Mouse (Mus musculus): Measurements from ENCODE around the gene Riox2.
"Not testable (repeated sequence)": the region's sequence is repeated elsewhere in the genome, so short reads cannot be mapped to it uniquely, and the experiment has no call there.

Gene Riox2

GRCm38 (mm10) chr16:59471637-59472278, at the start of gene Riox2:
TSS of gene Riox2 (plus strand) at chr16:59471775.
- peak; percentile 61 for DNase-seq (ENCODE audit: low read depth, low spot score)

- DNase-seq (ENCODE audit: low read depth, low spot score): no peak
These were observed 43.6 kb upstream of the Riox2 start for GRCm38 (mm10) chr16:59427960-59428359.

- DNase-seq (ENCODE audit: low read depth, low spot score): no peak
These were observed 38.4 kb upstream of the Riox2 start for GRCm38 (mm10) chr16:59433181-59433580.

GRCm38 (mm10) chr16:59444880-59445559, 26.6 kb upstream of the Riox2 start:
- no peak for DNase-seq (ENCODE audit: low read depth, low spot score)

- no peak for DNase-seq (ENCODE audit: low read depth, low spot score)
These were observed 23.4 kb upstream of the Riox2 start for GRCm38 (mm10) chr16:59448181-59448580.

- no peak for DNase-seq (ENCODE audit: low read depth, low spot score)
These were observed 22.5 kb upstream of the Riox2 start for GRCm38 (mm10) chr16:59449092-59449491.

- DNase-seq (ENCODE audit: low read depth, low spot score): no peak
These were observed 19.8 kb upstream of the Riox2 start for GRCm38 (mm10) chr16:59451813-59452212.

- DNase-seq (ENCODE audit: low read depth, low spot score): not testable (repeated sequence)
These were observed 12.2 kb upstream of the Riox2 start for GRCm38 (mm10) chr16:59459259-59459861.

- no peak for DNase-seq (ENCODE audit: low read depth, low spot score)
These were observed 8.0 kb upstream of the Riox2 start for GRCm38 (mm10) chr16:59463567-59463966.

- peak; percentile 21 for DNase-seq (ENCODE audit: low read depth, low spot score)
These were observed 7.6 kb upstream of the Riox2 start for GRCm38 (mm10) chr16:59463973-59464372.

- no peak for DNase-seq (ENCODE audit: low read depth, low spot score)
These were observed 1.7 kb upstream of the Riox2 start for GRCm38 (mm10) chr16:59469846-59470245.

GRCm38 (mm10) chr16:59472546-59472945, 971 bp downstream of the Riox2 start:
- no peak for DNase-seq (ENCODE audit: low read depth, low spot score)

- DNase-seq (ENCODE audit: low read depth, low spot score): peak; percentile 43
These were observed 3.2 kb downstream of the Riox2 start for GRCm38 (mm10) chr16:59474788-59475187.

GRCm38 (mm10) chr16:59477955-59478354, 6.4 kb downstream of the Riox2 start:
- no peak for DNase-seq (ENCODE audit: low read depth, low spot score)

GRCm38 (mm10) chr16:59487239-59487638, 15.7 kb downstream of the Riox2 start:
- no peak for DNase-seq (ENCODE audit: low read depth, low spot score)

- DNase-seq (ENCODE audit: low read depth, low spot score): no peak
These were observed 16.5 kb downstream of the Riox2 start for GRCm38 (mm10) chr16:59487975-59488548.

- DNase-seq (ENCODE audit: low read depth, low spot score): no peak
These were observed 21.6 kb downstream of the Riox2 start for GRCm38 (mm10) chr16:59493199-59493598.

GRCm38 (mm10) chr16:59497947-59498346, 26.4 kb downstream of the Riox2 start:
- DNase-seq (ENCODE audit: low read depth, low spot score): no peak

- no peak for DNase-seq (ENCODE audit: low read depth, low spot score)
These were observed 27.6 kb downstream of the Riox2 start for GRCm38 (mm10) chr16:59499180-59499579.

GRCm38 (mm10) chr16:59509830-59510229, 38.3 kb downstream of the Riox2 start:
- DNase-seq (ENCODE audit: low read depth, low spot score): no peak

GRCm38 (mm10) chr16:59515169-59515568, 43.6 kb downstream of the Riox2 start:
- no peak for DNase-seq (ENCODE audit: low read depth, low spot score)

GRCm38 (mm10) chr16:59516965-59517364, 45.4 kb downstream of the Riox2 start:
- DNase-seq (ENCODE audit: low read depth, low spot score): no peak

All from retina, postnatal 7 days (tissue).